Mouse (Mus musculus) layer of hippocampus, adult 9-10 months (tissue): ENCODE data around the gene Etv4.

Experiments used
- DNase-seq: peaks from one replicate; pipeline ENCODE4 v3.0.0; 2022; ENCODE audit warnings: low spot score

Gene Etv4

DNA sequence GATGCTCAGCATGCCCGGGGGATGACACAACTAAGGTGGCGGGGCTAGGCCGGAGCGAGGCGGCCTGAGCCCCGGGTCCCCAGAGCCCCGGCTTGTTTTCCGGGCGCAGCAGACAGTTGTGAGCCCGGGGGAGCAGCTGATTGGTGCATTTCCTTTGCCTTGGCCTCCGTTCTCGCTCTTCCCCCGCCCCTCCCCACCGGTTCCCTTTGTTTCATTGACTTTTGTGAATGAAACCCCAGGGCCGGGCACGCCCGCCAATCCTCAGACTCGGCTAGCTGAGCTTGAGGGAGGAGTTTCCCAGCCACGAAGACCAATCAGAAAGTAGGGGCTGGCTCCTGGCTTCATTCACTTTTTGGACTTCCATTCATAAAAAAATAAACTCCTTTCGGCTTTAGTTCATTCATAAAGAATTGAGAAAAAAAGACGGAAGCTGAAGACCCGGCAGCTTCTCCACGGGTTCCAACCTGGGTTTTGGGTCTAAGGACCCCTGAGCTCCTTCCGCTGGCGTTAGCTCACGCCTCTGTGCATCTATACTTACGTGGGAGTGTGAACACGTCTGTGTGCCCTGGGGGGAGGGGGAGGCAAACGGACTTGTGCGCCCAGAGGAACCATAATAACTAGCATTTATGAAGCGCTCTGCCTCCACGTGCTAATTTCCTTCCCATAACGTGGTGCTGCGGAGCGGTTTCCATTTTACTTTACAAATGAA lies at the start of gene Etv4:
Gene Etv4 (minus strand): TSS at position 229 of the 709 bp plus-strand sequence.
- DNase-seq: peak; percentile 65

DNA sequence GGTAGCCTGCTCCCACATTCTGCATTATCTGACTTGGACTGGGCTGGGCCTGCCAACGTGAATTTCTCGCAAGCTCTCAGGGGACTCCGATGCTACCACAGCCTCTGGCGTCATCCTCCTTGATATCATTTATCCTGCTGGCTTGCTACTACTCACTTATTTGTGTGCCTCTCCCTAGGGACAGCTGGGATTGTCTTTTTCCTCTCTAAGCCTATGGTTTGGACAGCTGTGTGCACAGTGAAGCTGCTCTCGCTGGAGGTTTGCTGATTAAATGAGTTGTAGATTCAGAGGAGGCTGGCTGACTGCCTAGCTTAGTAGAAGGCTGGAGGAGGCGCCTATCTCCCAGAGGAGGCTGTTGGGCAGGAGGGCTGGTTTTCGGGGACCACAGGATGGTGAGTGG lies 46.8 kb upstream of the Etv4 start:
- peak; percentile 26 for DNase-seq

DNA sequence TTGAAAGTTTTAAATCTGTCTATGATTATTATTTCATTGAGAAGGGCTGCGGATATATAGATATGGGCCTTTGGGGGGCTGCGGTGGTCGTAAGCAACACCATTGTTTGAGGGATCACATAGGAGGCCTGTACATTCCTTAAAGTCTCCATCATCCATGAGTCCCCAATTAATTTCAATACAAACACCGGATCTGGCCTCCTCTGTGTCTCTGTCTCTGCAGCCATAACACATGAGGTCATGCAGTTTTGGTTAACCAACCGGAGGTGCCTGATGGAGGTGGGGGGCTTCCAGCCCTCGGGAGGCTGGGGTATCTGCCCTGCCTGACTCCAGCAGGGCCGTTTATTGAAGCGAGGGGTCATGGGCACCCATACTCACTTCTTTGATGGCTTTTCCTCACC lies 45.4 kb upstream of the Etv4 start:
- DNase-seq: no peak

DNA sequence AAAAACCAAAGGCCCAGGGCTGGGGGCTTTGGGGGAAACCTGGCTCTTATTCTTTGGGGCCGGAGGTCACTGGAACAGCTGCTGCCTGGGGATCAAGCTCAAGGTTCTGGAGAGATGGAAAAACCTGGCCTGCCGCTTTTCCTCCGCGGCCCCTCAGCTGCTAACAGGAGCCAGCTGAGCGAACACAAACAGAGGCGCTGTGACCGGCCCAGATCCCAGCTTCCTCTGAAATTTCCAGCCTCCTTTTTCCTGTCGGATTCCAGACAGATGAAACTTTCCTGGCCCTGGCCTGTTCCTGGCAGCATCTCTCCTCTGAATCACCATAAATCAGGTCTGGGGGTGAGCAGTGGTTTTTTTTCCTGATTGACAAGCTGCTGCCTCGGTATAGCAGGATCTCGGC lies 44.9 kb upstream of the Etv4 start:
- no peak for DNase-seq

DNA sequence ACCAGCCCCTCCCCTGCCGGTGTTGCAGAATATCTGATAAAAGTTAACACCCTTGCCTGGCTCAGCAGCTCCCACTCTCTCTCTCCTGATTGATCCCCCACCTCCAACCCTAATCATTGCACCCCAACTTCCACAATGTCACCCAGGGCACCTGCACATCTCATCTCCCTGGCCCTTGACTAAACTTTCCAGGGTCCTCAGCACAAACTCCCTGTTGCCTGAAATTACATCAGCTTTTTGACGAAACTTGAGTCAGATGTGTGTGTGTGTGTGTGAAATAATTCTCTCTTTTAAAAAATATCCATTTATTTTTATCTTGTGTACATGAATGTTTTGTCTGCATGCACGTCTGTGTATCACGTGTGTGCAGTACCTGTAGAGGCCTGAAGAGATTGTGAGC lies 43.5 kb upstream of the Etv4 start:
- no peak for DNase-seq

DNA sequence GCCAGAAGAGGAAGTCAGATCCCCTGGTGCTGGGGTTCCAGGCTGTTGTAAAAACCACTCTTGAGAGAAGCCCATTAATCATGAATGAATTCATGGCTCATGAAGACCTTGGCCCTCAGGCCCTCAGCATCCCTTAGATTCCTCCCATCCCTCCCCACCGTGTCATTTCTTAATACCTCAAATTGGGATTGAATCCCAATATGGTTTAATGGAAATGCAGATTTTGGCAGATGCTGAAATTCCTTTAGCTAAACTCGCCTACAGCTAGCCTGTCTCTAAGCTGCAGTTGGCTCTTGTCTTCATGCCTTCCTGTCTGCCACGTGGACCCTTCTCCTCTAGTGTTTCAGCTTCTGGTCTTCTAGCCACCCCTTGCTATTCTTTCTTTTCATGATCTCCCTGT lies 38.0 kb upstream of the Etv4 start:
- DNase-seq: no peak

DNA sequence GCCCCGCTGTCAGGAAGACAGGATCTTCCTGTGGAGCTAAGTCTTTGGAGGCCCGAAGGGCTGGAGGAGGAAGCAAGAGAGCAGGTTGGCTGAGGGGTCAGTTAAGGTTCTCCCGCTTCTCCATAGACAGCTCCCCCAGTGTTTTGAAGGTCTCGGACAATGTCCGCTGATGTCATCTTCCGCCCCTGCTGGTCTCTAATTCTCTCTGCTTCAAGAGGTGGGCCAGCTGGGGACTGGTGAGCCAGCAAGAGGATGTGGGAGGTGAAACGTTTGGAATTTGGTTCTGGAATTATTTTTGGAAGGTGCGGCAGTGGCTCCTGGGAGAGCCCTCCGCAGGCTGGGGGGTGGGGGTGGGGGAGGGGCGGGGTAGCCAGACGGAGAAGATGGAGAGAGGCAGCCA lies 35.7 kb upstream of the Etv4 start:
- DNase-seq: no peak

DNA sequence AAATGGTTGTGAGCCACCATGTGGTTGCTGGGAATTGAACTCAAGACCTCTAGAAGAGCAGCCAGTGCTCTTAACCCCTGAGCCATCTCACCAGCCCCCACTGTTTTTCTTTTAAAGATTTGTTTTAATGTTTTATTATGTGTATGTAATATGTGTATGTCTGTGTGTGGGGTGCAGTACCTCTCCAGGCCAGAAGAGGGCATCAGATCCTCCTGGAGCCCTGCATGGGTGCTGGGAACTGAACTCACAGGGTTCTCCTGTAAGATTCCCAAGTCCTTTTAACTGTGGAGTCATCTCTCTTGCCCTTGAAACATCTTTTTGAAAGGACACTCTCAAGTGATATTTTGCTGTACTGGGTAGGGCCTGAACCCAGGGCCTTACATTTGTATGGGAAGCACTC lies 34.7 kb upstream of the Etv4 start:
- DNase-seq: no peak

DNA sequence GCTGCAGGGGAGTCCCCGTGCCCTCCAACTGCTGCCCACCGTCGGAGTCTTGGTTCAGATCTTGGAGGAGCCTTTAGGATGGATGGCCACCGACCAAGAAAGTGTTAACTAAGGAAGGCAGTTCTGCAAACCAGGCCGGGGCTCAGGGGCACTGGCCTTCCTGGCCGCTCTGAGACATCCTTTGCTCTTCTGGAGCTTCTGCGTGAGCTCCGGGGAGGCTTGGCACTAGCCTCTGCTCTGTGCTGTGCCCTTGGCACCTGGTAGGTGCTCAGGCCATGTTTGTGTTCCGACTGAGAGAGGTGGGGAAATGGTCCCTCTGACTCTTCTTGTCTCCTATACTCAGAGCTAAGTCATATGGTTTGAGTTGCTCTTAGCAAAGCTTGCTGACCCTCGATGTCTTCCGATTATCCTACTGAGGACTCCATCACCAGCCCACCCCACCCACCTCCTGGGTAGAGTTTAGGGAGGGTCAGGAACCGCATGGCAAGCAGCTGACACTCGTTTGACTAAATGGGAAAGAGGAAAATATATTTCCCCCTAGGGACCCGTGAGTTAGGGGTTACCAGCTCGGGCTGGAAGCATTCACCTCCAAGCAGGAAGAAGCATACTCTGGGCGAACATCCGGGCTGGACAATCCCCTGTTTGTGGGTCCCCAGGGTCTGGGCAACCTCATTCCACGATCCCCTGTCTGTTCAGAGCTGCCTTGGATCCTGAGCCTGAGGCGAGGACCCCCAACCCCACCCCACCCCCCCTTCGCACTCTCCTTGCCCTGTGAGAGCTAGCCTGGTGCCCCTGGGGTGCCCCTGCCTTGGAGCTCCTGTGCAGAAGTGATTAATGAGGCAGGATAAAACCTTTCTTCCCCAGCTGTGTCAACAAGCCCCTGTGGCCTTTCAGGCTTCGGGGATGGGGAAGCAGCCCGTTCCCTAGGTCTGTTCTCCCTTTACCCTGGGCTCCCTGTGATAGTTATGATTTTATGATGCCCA lies 30.2 kb upstream of the Etv4 start:
- DNase-seq: no peak

DNA sequence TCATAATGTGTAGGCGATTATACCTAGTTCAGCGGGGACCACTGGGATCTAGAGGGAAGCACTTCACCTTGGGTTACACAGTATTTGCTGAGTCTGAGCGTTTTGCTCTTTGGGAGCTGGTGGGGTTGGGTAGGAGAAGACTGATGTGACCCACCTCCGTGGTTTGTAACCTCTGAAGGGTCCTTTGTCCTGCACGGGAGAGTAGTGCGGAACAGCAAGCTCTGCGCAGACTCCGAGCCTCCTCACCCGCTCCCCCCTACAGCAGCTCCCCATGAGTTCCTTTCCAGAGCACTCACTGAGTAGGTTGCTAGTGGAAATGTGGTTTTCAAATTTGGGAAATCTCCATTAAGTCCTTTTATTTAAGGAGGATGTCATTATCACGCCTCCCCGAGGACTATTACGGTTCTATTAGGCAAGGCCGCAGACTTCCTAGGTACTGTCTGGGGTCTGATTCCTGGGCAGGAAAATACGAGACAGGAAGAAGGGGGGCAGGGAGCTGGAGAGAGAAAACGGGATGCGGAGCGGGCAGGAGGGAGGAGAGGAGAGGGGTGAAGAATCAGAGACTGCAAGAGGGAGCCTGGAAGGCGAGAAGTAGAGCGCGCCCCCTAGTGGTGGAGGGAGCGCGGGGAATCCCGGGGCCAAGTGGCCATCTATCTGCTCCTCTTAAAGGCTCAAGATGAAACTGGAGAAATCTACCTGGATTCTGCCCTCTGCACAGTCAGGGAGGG lies 29.4 kb upstream of the Etv4 start:
- DNase-seq: peak; percentile 44

DNA sequence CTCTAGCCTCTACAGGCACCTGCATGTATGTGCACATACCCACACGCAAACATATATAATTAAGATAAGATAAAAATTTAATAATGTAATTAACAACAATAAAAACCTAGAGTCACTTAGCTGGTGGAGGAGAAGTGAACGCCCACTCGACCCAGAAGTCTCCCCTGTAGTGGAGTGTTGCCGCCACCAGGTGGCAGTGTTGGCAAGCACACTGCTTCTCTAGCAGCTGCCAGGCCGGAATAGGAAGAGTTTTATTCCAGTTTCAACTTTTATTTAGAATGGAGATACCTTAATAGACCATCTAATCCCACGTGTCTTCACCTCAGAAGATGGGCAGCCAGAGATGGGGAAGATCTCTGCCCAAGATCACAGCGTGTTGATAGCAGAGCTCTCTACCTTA lies 28.1 kb upstream of the Etv4 start:
- peak; percentile 84 for DNase-seq

DNA sequence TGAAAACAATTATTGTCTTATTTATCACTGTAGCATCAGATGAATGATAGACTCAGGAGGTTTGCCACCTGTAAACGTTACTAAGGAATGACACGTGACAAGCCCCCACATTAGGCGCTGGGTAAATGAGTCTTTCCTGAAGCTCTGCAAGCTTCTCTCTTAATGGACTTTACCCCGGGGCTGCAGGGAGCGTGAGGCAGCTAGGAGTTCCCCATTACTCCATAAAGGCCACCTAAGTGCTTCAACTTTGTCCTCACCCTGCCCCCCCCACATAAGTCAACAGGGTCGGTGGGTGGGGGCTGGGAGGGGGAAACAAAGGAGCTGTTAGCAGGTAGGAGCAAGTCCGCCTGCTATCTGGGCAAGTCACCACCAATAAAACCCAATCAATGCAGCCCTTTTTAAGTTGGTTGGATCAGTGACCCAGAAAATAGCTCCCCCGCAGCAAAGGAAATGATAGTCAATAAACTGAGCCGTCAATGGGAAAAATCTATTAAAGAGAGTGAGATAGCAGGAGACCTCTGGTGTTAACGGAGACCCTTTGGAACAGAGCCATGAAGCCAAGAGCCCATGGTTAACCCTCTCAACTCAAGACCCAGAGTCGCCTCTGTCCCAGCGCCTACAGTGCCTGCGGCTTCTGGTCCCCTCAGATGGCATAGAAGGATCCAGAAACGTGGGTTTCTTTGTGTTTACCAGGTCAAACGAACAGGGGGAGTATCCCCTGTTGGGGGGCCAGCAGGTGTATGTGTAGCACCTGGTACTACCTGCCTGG lies 24.1 kb upstream of the Etv4 start:
- no peak for DNase-seq

DNA sequence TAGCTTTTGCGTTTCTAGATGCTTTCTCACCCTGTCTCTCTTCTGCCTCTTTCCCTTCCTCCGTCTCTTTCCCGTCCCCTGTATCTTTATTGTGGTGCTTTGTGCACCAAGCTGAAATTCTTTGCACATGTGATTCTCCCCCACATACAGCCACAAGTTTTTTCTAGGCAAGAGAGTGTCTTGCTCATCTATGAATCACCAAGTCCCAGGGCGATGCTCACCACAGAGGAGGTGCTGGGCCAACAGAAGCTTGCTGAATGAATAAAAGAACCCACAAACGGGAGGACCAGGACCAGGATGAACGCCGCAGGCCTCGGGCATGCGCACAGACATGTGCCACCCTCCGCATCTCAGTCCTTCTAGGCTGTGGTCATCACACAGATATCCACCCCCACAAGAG lies 22.1 kb upstream of the Etv4 start:
- DNase-seq: no peak

DNA sequence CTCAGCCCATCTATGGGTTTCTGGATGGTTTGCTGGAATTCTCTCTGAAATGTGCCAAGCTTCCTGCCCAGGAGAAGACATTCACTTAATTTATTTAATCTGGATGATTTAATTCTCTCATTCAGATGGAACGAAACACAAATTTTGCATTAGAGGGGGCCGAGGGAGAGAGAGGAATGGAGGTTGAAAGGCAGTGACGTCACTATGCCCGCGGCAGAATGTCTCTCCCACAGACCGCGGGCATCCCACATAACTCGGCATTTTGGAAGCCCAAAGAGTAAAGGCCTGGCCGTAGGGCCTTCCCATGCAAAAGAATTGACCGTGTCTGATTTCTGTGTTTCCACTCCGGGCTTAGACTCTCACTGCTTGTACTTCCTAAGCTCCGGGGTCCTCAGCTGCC lies 21.6 kb upstream of the Etv4 start:
- DNase-seq: no peak

DNA sequence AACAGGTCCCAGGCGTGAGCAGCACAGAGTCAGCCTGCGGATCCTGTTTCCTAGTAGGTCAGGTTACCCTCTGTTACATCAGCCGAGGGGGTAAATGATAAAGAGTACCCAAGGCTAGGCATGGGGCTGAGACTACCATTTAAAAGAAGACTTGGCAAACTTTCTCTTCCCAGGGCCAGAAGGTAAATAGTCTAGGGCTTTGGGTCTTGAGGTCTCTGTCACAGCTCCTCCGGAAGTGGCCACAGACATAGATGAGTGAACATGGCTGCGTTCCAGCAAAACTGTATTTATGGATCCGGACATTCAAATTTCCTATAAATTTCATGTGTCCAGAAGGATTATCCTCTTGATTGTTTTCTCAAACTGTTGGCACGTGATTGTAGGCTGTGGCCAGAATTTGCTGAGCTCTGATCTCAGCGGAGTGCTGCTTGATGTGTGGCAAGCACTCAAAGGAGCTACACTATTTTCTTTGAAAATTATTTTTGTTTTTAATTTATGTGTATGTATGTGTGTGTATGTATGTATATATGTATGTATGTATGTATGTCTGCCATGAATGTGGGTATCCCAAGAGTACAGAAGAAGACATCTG lies 20.0 kb upstream of the Etv4 start:
- DNase-seq: no peak

DNA sequence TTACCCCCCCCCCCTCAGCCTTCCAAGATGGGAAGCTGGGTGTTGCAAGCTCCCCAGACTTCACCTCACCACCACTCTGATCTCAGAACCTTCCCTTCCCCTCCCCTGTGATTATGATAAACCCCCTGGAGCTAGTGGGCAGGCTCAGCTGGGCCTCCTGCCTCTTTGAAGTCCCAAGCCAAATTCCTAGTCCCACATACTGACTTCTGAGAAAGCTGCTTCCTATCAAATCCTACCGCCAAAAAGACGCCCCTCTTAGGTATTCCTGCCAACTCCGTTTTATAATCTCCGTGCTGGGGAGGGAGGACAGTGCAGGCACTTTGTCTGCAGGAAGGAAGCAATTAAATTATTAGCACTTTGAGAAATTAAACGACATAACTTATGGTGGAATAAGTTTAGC lies 16.2 kb upstream of the Etv4 start:
- no peak for DNase-seq

DNA sequence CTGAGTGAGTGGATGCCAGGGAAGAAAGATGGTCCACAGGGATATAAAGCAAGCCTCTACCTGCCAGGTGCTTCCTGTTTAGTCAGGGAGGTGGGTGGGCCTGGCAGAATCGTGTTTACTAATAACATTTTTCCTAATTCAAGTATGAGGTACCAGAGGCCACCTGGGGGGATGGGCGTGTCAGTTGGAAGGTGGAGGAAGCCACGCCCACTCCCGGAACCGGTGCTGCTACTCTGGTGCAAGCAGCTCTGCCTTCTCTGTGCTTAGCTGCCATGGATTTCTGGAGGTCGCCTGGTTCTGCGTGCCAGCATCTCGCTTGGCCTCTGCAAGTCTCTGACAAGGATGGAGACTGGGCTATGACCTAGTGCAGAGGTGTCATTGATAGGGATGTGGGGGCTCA lies 12.9 kb upstream of the Etv4 start:
- DNase-seq: no peak

DNA sequence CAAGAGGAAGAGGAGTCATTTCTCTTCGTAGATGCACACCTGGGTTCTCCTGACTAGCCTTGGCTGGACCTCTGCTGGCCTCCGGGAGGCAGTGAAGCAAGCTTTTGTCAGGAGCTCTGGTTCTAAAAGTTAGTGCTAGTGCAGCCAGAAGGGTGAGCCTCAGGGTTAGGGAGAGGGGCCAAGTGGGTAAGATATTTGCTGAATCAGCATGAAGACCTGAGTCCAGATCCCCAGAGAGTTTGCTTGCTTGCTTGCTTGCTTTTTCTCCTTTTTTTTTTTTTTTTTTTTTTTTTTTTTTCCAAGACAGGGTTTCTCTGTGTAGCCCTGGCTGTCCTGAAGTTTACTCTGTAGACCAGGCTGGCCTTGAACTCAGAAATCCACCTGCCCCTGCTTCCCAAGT lies 12.2 kb upstream of the Etv4 start:
- no peak for DNase-seq

DNA sequence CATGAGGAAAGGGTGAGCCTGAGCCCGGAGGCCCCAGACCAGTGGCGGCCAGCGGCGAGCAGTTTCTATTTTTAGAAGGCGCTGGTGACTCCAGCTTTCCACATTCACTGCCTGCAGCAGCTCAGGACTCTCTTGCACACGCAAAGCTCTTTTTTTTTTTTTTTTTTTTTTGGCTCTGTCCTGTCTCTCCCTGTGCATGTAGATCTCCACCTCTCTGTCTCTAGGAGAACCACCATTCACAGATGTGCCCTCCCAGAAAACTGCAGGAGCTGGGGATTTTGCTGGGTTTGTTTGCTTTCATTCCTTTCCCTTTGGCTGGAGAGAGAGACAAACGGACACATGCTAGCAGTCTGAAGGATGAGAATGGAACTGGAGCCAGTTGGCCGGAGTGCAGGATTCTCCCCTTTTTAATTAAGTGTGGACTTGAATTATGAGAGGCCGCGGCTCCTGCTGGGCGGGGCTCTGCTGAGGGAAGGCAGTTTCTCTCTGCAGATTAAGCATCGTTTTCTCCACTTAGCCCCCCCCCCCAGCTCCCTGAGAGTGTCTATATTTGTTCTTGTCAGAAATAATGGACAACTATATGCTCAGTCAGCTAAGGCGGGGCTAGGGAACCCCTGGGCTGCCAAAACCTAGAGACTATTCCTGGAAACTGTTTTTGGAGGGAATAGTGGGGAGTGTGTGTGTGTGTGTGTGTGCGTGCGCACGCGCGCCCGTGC lies 5.8 kb upstream of the Etv4 start:
- DNase-seq: no peak

DNA sequence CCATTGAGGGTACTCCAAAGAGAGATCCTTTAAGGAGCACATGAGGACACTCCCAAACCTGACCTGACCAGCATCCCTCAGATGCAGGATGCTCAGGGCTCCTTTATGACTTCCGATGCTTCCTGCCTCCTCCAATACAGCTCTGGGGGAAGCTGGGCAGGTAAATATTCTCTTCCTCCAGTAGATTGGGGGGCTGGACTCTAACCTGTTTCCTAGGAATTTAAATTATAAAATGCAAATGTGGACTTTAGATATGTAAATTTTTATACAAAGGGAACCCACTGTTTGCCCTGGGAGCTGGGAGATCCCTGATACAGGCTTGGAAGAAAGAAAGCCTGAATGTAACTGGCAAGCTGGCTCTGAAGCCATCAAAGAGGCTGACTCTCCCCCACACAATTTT lies 2.3 kb upstream of the Etv4 start:
- DNase-seq: no peak

DNA sequence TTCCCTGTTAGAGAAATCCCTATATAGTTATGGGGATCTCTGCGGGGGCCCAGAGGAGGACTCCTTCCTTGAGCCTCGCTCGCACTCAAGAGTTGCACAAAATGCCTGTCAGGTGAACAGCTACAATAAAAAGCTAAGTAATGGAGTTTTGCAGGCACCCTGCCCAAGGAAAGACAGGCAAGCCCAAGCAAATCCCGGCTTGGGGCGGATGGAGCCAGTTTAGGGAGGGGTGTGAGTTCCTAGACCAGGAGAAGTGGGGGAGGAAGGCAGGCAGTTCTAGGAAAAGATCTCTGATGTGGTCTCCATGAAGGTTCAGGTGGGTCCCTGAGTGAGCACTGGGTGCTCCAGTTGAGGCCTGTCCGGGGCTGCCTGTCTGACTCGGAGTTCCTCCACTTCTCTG lies 1.5 kb upstream of the Etv4 start:
- no peak for DNase-seq
